Mouse (Mus musculus): ENCODE measurements at regions not wholly inside any gene's neighbourhood (a gene's known extent, or its start where the extent isn't known, plus 50 kb on each side); places are given as distances from the start of the nearest gene placed in this dataset.

DNA sequence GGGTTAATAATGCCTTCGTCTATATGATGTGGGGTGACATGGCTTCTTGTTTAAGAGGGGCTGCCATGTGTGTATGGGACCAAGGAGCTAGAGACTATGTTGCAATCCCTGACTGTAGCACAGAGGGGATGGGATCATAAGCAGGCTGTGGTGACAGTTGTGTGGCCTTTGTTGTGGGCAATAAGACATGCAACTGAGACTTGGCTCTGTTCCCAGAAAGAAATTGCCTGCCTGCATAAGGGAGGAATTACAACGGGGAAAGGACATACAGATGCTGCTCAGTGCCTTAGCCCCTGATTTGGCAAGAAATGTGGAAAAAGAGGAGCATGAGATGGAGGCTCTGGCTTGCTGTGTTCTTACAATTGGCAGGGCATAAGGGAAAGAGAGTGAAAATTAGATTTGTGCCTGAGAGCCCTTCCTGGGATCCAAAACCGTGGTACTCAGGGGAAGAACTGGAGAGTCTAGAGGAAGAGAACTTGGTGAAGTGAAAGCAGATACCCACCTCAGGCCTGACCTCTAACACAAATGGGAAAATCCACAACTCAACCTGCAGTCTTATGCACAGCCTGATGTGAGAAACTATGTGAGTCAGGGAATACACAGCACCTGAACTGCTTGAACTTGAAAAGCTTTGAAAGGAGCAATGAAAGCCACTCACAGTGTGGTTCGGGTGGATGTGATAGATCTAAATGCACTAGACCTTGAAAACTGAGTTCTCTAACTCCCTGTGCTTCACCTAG is 271.9 kb downstream of the 4930544G11Rik start:
- no peak for DNase-seq (ENCODE audit: low spot score)

GRCm38 (mm10) chr6:66236368-66236767 is 284.0 kb downstream of the 4930544G11Rik start:
- DNase-seq (ENCODE audit: low spot score), result no peak

DNA sequence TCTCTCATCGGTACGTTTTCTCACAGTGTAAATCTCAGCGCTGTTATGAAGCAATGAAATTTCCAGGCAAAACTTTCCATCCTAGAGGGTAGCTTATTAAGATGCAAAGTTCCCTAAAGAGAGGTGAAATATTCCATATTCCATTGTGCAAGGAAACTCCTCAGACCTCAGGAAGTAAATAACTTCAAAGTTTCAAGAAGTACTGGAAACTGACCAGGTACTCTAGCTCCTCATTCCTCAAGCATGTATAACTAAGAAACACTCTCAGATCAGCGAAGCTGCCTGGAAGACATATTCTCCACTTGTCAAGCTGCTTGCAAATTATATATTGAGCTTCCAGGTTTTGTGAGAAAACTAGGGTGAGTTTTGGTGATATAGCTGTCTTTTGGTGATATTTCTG is 279.8 kb upstream of the Mad2l1 start:
- DNase-seq (ENCODE audit: low spot score), result no peak

- DNase-seq (ENCODE audit: low spot score), result no peak
These were observed 271.8 kb upstream of the Mad2l1 start for GRCm38 (mm10) chr6:66263429-66263828.

DNA sequence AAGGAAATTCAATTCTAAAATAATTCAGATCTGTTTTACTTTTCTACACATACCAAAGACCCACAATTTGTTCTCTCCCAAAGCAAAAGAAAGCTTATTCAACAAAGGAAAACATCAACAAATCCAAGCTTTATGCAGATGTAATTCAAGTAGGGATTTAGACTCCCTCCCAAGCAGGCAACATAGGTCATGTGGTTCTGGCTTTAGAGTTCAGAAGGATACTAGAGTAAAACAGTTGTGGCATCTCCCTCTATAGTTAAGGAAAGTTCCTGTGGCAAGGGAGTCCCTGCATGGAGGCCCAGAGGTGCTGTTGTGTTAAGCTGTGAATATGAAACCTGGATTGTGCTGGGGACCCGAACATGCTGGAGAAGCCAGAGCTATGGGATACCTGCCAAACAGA is 271.3 kb upstream of the Mad2l1 start:
- DNase-seq (ENCODE audit: low spot score), result no peak

DNA sequence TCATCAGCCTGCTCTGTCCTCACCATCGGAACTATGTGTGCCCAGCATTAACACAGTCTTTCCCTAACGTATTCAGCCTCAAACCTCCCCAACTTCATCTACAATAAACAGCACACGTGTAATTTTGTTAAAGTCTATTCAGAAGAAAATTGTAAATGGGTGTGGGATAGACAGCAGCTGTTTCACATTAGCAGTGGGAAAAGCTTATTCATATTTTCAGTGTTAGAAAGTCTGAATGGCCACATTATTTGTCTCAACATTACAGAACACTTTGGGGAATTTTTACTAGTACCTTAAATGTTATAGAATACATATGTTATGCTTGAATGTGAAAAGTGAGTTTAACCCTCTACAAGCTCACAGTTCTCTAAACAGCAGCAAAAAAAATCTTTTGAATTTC is 266.8 kb upstream of the Mad2l1 start:
- no peak for DNase-seq (ENCODE audit: low spot score)

DNA sequence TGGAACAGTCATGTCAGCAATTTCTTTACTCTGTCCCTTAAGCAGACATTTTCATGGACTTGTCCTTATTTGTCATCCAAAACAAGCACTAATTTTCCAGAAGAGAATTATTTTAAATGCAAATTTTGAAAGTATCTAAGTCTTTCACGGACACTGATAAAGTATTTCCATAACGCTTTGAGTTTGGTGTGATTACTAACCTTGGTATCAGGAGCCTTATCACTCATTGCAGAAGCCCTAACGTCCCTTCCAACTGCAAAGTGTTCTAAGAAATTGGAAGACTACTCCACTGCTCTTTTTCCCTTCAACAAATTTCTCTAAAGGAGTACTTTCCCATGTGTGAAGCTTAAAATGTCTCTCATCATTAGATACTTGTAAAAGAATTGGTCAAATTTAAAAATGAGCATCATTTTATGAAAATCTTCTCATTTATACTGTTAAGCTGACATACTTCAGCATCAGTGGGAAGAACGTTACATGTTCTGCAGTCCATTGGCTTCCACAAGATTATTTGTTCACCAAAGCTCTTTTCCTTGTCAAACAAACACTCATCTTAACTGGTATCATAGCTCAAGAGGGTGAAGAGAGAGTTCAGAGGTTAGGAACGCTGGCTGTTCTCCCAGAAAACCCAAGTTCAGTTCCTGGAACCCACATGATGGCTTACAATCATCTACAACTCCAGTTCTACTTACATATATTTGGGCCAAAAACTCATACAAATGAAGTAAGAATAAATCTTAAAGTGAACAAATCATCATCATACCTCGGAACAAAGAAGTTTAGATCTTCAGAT is 263.6 kb upstream of the Mad2l1 start:
- no peak for DNase-seq (ENCODE audit: low spot score)

- DNase-seq (ENCODE audit: low spot score), result no peak
These were observed 263.0 kb upstream of the Mad2l1 start for GRCm38 (mm10) chr6:66272216-66272615.

- DNase-seq (ENCODE audit: low spot score), result no peak
These were observed 260.5 kb upstream of the Mad2l1 start for GRCm38 (mm10) chr6:66274737-66275136.

GRCm38 (mm10) chr6:66280701-66281100 is 254.5 kb upstream of the Mad2l1 start:
- no peak for DNase-seq (ENCODE audit: low spot score)

- no peak for DNase-seq (ENCODE audit: low spot score)
These were observed 252.5 kb upstream of the Mad2l1 start for GRCm38 (mm10) chr6:66282566-66283115.

GRCm38 (mm10) chr6:66283521-66283920 is 251.7 kb upstream of the Mad2l1 start:
- DNase-seq (ENCODE audit: low spot score), result no peak

GRCm38 (mm10) chr6:66287607-66288006 is 247.6 kb upstream of the Mad2l1 start:
- no peak for DNase-seq (ENCODE audit: low spot score)

- DNase-seq (ENCODE audit: low spot score), result no peak
These were observed 246.0 kb upstream of the Mad2l1 start for GRCm38 (mm10) chr6:66289196-66289595.

- no peak for DNase-seq (ENCODE audit: low spot score)
These were observed 243.6 kb upstream of the Mad2l1 start for GRCm38 (mm10) chr6:66291576-66291975.

DNA sequence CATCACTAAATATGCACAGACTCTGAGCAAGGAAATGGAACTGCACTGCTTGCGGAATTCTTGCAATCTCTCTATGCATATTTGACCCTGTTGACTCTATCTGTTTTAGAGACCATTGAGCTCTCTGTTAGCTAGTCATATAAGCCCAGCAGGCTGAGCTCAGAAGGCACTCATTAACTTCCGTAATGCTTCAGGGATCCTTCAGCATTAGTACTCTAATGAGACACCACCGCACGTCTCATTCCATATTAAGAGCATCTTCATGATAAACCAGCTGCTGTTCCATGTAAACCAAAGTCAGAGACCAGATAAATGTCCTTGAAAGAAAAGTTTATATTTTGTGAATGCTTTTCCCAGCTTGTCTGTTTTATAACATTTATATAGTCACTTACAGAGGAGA is 237.1 kb upstream of the Mad2l1 start:
- DNase-seq (ENCODE audit: low spot score), result no peak

DNA sequence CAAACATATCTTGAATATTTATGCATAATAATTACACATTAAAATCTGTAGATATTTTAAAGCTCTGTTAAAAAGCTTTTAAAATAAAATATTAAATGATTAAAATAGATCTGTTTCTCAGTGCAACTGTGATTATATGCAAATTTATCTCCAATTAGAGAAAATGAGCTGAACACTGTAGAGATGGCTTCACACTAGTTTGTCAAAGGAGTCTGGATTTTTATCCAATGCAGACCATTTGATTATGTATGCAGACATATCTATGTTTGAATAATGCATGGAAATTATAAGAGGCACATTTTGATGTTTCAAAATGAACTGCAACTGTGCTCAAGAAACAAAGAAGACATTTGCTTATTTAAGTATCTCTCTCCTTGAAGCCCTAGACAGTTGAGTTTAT is 235.0 kb upstream of the Mad2l1 start:
- no peak for DNase-seq (ENCODE audit: low spot score)

DNA sequence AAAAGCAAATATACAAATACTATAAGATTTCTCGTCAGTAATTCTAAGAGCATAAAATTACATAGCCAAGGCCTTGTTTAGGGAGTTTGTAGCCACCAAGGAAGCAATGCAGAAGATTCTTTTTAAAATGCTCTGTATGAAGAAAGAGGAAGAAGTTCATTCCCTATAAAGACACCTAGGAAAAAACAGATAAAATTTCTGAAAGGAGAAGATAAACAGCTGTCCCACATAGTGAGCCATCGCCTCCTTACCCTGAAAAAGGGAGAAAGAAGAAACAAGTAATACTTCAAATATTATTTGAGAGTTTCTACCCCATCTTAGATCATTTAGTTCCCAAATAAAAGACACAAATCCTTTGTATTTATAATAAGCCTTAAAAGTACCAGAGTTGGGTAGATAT is 190.3 kb upstream of the Mad2l1 start:
- DNase-seq (ENCODE audit: low spot score), result no peak

GRCm38 (mm10) chr6:66347356-66347755 is 187.8 kb upstream of the Mad2l1 start:
- DNase-seq (ENCODE audit: low spot score), result no peak

GRCm38 (mm10) chr6:66361130-66361529 is 174.1 kb upstream of the Mad2l1 start:
- DNase-seq (ENCODE audit: low spot score), result no peak

GRCm38 (mm10) chr6:66367263-66367662 is 167.9 kb upstream of the Mad2l1 start:
- DNase-seq (ENCODE audit: low spot score), result no peak

GRCm38 (mm10) chr6:66381279-66381934 is 153.8 kb upstream of the Mad2l1 start:
- DNase-seq (ENCODE audit: low spot score), result no peak

Data from thymus, postnatal 0 days (tissue).